Mouse (Mus musculus) stomach, postnatal 0 days (tissue): ENCODE results near the gene Igsf3. TPM values are rescaled to one million over a fixed set of nuclear protein-coding genes. Genes with fewer than 3 reads are reported as not detected.

Experiments used
- ATAC-seq: fragments of 200-750 bp; cut with Nextera tagmentation; 2 replicates; pipeline ENCODE4 v1.8.0; 2017; ENCODE audit not compliant: low FRiP score, low TSS enrichment
- DNase-seq: peaks from one replicate; pipeline ENCODE4 v3.0.0-alpha.2; 2016; ENCODE audit warnings: low spot score
- H3K27ac ChIP-seq: fragments of 300-500 bp; sonication (generic); replicated peaks from 2 replicates; pipeline ENCODE4 v1.5.1; 2014; ENCODE audit warnings: mild to moderate bottlenecking, control low read depth
- H3K27me3 ChIP-seq: fragments of 300-500 bp; sonication (generic); 2 replicates; pipeline ENCODE4 v1.6.1; 2014; ENCODE audit warnings: low read length; ENCODE audit not compliant: control insufficient read depth, insufficient read depth
- H3K36me3 ChIP-seq: fragments of 300-500 bp; sonication (generic); 2 replicates; pipeline ENCODE4 v1.6.1; 2014; ENCODE audit warnings: low read length, mixed read lengths; ENCODE audit not compliant: control insufficient read depth, insufficient read depth
- H3K4me1 ChIP-seq: fragments of 300-500 bp; sonication (generic); replicated peaks from 2 replicates; pipeline ENCODE4 v1.6.1; 2014; ENCODE audit warnings: antibody characterized with exemption; ENCODE audit not compliant: control insufficient read depth, insufficient read depth
- H3K4me2 ChIP-seq: fragments of 300-500 bp; sonication (generic); replicated peaks from 2 replicates; pipeline ENCODE4 v1.6.1; 2014; ENCODE audit warnings: low read depth, mild to moderate bottlenecking, control low read depth, moderate library complexity
- H3K4me3 ChIP-seq: fragments of 300-500 bp; sonication (generic); 2 replicates; pipeline ENCODE4 v1.5.1; 2014; ENCODE audit warnings: low read depth, low read length, control low read depth
- H3K9ac ChIP-seq: fragments of 300-500 bp; sonication (generic); 2 replicates; pipeline ENCODE4 v1.6.1; 2014; ENCODE audit warnings: mild to moderate bottlenecking, low read length, control low read depth, mixed read lengths
- H3K9me3 ChIP-seq: fragments of 300-500 bp; sonication (generic); 2 replicates; pipeline ENCODE4 v1.6.1; 2016; ENCODE audit warnings: low read length; ENCODE audit not compliant: control insufficient read depth
- CTCF ChIP-seq: IDR thresholded peaks from 2 replicates; pipeline ENCODE4 v1.5.1; 2016; ENCODE audit warnings: antibody characterized with exemption, low read depth, mild to moderate bottlenecking, moderate library complexity
- EP300 ChIP-seq: optimal IDR thresholded peaks from 2 replicates; pipeline ENCODE3; 2016; ENCODE audit warnings: antibody characterized with exemption
- WGBS: fragments of 180-500 bp; shearing (Covaris S2); extraction: QIAGEN DNeasy Blood & Tissue Kit; methylation state at CpG from one replicate; pipeline ENCODE4 v1.1.7; 2014; 5-methylcytosine and 5-hydroxymethylcytosine counted together
- polyA plus RNA-seq: library from polyadenylated mRNA; unstranded; fragments of >200 nt; fragmentation: Nextera tagmentation; extraction: Ambion mirVana; gene quantifications from 2 replicates; pipeline ENCODE4 v1.2.1, GENCODE M21; 2015

Igsf3 gene
- polyA plus RNA-seq, 1 experiment from 2014 or later = 12.4 TPM

DNA sequence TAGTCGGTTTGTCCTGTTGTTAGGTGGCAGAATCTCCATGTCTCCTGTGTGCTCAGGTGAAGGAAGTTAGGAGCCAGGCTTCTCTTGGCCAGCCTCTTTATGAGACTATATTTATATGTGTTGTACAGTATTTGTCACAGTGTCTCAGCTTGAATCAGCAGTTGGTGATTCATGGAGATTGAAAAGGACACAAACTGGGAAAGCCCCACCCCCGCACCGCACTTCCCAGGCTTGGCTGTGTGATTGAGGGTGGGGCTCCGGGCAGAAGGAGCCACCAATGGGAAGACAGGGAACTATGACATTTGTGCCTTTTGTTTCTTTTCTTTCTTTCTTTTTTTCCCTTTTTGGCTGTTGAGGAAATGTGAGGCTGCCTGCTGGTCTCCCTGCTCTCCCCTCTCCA lies 2.9 kb downstream of the Igsf3 start:
- DNase-seq = peak; percentile 80

DNA sequence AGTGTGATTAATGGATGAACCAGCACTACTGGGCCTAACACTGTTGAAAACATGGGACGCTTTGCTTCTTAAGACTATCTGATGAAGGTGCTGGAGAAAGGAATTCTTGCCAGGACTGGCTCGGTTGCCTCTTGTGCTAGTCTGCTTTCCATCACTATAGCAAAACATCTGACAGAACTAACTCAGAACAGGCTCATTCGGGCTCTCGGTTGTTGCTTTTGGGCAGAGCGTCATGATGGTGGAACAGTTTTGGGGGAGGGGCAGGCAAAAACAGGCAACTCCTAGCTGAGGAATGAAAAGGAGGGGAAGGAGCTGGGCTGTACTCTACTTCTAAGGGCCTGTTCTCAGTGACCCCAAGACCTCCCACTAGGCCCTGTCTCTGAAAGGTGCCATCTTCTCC lies 4.8 kb downstream of the Igsf3 start:
- no peaks in the 10 kb centered on the region for H3K9me3 ChIP-seq
- DNase-seq (no peak), ATAC-seq (no peak)
- 63% methylated on average over 5 of the region's 5 CpGs for WGBS
- H3K27ac ChIP-seq = no peak overlapping the region
- TF ChIP-seq EP300 = no peak
- TF ChIP-seq CTCF = no peak
- no peaks in the 10 kb centered on the region for H3K36me3 ChIP-seq
- no peaks in the 10 kb centered on the region for H3K27me3 ChIP-seq
- H3K9ac ChIP-seq = no peak overlapping the region
- peaks cover 10% of the 10 kb centered on the region for H3K4me1 ChIP-seq
- H3K4me3 ChIP-seq = no peak overlapping the region
- no peak overlapping the region for H3K4me2 ChIP-seq

More for the DNA sequence above, 2.9 kb downstream of the Igsf3 start:
- ATAC-seq = peak; percentile 82
- H3K36me3 ChIP-seq = no peaks in the 10 kb centered on the region
- no peaks in the 10 kb centered on the region for H3K27me3 ChIP-seq
- peak overlapping the region; percentile 30 for H3K4me2 ChIP-seq
- H3K4me3 ChIP-seq = 0 out of 2 replicates have a peak overlapping the region, but pooled peaks have one; percentile 8
- no peak for TF ChIP-seq CTCF
- TF ChIP-seq EP300 = no peak
- H3K9me3 ChIP-seq = no peaks in the 10 kb centered on the region
- H3K27ac ChIP-seq = peak overlapping the region; percentile 26; the same call in 1 of the 2 replicates
- peak overlapping the region; percentile 47; the same call in 1 of the 2 replicates for H3K9ac ChIP-seq
- H3K4me1 ChIP-seq = peaks cover 10% of the 10 kb centered on the region
- 3% methylated on average over 4 of the region's 4 CpGs for WGBS

- no peak for DNase-seq
- TF ChIP-seq CTCF (no peak), EP300 (no peak)
- Histone ChIP-seq H3K27ac (no peak overlapping the region), H3K9me3 (no peaks in the 10 kb centered on the region), H3K36me3 (no peaks in the 10 kb centered on the region), H3K4me1 (peaks cover 10% of the 10 kb centered on the region), H3K9ac (no peak overlapping the region), H3K4me2 (no peak overlapping the region), H3K27me3 (no peaks in the 10 kb centered on the region), H3K4me3 (no peak overlapping the region)
- ATAC-seq = no peak
- WGBS = 45% methylated on average over 4 of the region's 4 CpGs
Measured at GRCm38 (mm10) chr3:101382751-101383150, 5.9 kb downstream of the Igsf3 start.

- H3K27ac ChIP-seq = 0 out of 2 replicates have a peak overlapping the region, but pooled peaks have one; percentile 24
- no peaks in the 10 kb centered on the region for H3K27me3 ChIP-seq
- ATAC-seq (peak; percentile 92), DNase-seq (peak; percentile 75)
- no peak for TF ChIP-seq EP300
- H3K9me3 ChIP-seq = no peaks in the 10 kb centered on the region
- H3K4me2 ChIP-seq = no peak overlapping the region
- H3K4me1 ChIP-seq = peaks cover 7% of the 10 kb centered on the region; the same call in 1 of the 2 replicates
- no peak overlapping the region for H3K9ac ChIP-seq
- 34% methylated on average over 8 of the region's 8 CpGs for WGBS
- H3K4me3 ChIP-seq = no peak overlapping the region
- no peaks in the 10 kb centered on the region for H3K36me3 ChIP-seq
Measured at GRCm38 (mm10) chr3:101386430-101387016, 9.6 kb downstream of the Igsf3 start.

DNA sequence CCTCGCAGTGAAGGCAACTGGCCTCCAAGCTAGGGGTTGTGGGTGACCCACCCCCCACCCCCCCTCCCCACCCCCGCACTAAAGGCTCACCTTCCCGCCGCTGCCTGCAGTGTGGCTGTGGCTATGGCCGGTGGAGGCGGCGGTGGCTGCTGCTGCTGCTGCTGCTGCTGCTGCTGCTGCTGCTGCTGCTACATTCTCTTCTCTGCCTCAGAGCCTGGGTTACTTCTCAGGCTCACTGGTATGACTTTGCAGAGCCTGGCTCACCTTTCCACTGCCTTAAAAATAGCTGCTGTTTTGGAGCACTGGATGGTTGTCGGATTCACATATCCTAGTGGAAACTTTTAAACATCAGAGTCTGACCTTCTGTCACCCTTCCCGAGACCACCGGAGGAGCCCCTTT lies 11.0 kb downstream of the Igsf3 start:
- Histone ChIP-seq H3K36me3 (no peaks in the 10 kb centered on the region), H3K4me1 (peaks cover 2% of the 10 kb centered on the region; the same call in 1 of the 2 replicates), H3K27ac (no peak overlapping the region), H3K9me3 (no peaks in the 10 kb centered on the region), H3K4me2 (no peak overlapping the region), H3K4me3 (no peak overlapping the region), H3K27me3 (no peaks in the 10 kb centered on the region), H3K9ac (no peak overlapping the region)
- DNase-seq (no peak), ATAC-seq (no peak)
- no peak for TF ChIP-seq EP300
- 27% methylated on average over 7 of the region's 10 CpGs for WGBS

GRCm38 (mm10) chr3:101389566-101389965 lies 12.7 kb downstream of the Igsf3 start:
- Histone ChIP-seq H3K4me3 (no peak overlapping the region), H3K4me2 (no peak overlapping the region), H3K27ac (no peak overlapping the region), H3K27me3 (no peaks in the 10 kb centered on the region), H3K36me3 (no peaks in the 10 kb centered on the region), H3K4me1 (no peaks in the 10 kb centered on the region; the same call in 1 of the 2 replicates), H3K9ac (no peak overlapping the region), H3K9me3 (no peaks in the 10 kb centered on the region)
- TF ChIP-seq EP300 (no peak), CTCF (no peak)
- no peak for DNase-seq
- WGBS = 65% methylated on average over 3 of the region's 3 CpGs
- no peak for ATAC-seq
